Mouse (Mus musculus) neural tube, embryonic 11.5 days (tissue): Measurements from ENCODE around the gene Arid1b. TPM values are rescaled to one million over a fixed set of nuclear protein-coding genes. Genes with fewer than 3 reads are reported as not detected.

Experiments
- ATAC-seq: fragments of 200-750 bp; cut with Nextera tagmentation; 2 replicates; pipeline ENCODE4 v1.8.0; 2017; ENCODE audit warnings: moderate number of reproducible peaks, mild to moderate bottlenecking, moderate TSS enrichment, moderate library complexity; ENCODE audit not compliant: insufficient read depth, low FRiP score, low TSS enrichment
- DNase-seq: peaks from one replicate; pipeline ENCODE4 v3.0.0-alpha.2; 2015; ENCODE audit warnings: low spot score
- H3K27ac ChIP-seq: fragments of 300-500 bp; sonication (generic); 2 replicates; pipeline ENCODE4 v1.5.1; 2014; ENCODE audit warnings: low read depth, mild to moderate bottlenecking, low read length
- H3K27me3 ChIP-seq: fragments of 300-500 bp; sonication (generic); 2 replicates; pipeline ENCODE4 v1.6.1; 2014; ENCODE audit warnings: mild to moderate bottlenecking, low read length, mixed read lengths; ENCODE audit not compliant: control insufficient read depth, insufficient read depth
- H3K36me3 ChIP-seq: fragments of 300-500 bp; sonication (generic); 2 replicates; pipeline ENCODE4 v1.6.1; 2014; ENCODE audit warnings: mild to moderate bottlenecking, low read length, moderate library complexity, mixed read lengths; ENCODE audit not compliant: control insufficient read depth, insufficient read depth
- H3K4me1 ChIP-seq: fragments of 300-500 bp; sonication (generic); 2 replicates; pipeline ENCODE4 v1.6.1; 2014; ENCODE audit warnings: low read length, mixed read lengths; ENCODE audit not compliant: control insufficient read depth, insufficient read depth
- H3K4me2 ChIP-seq: fragments of 300-500 bp; sonication (generic); 2 replicates; pipeline ENCODE4 v1.6.1; 2014; ENCODE audit warnings: low read depth, mild to moderate bottlenecking, moderate library complexity
- H3K4me3 ChIP-seq: fragments of 300-500 bp; sonication (generic); 2 replicates; pipeline ENCODE4 v1.5.1; 2014; ENCODE audit warnings: low read depth, low read length
- H3K9ac ChIP-seq: fragments of 300-500 bp; sonication (generic); 2 replicates; pipeline ENCODE4 v1.6.1; 2014; ENCODE audit warnings: mild to moderate bottlenecking, low read length
- H3K9me3 ChIP-seq: fragments of 300-500 bp; sonication (generic); 2 replicates; pipeline ENCODE4 v1.6.1; 2016; ENCODE audit warnings: low read length; ENCODE audit not compliant: control insufficient read depth
- WGBS: fragments of 180-500 bp; shearing (Covaris S2); extraction: QIAGEN DNeasy Blood & Tissue Kit; methylation state at CpG from one replicate; pipeline ENCODE4 v1.1.7; 2014; 5-methylcytosine and 5-hydroxymethylcytosine counted together
- polyA plus RNA-seq: library from polyadenylated mRNA; unstranded; fragments of >200 nt; fragmentation: Nextera tagmentation; extraction: Ambion mirVana; gene quantifications from 2 replicates; pipeline ENCODE4 v1.2.1, GENCODE M21; 2014

Arid1b gene
- polyA plus RNA-seq, 1 experiment from 2014 or later = 14.3 TPM

DNA sequence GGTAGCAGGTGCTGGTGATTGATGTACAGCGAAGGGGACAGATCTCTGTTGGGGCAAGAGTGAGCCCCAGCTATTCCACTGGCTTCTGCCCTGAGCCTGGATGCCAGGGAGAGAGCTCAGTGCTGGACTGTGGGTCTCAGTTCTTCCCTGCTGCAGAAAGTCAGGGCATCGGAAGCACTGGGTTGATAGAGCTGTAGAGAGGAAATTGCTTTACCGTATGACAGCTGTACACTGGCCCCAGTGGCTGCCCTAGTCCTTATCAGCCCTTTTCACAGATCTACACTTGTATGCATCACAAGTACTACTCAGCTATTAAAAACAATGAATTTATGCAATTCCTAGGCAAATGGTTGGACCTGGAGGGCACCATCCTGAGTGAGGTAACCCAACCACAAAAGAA is 40.1 kb downstream of the Arid1b start:
- WGBS = 98% methylated on average over 3 of the region's 3 CpGs
- Histone ChIP-seq H3K4me3 (no peak overlapping the region), H3K27ac (no peak overlapping the region), H3K36me3 (no peaks in the 10 kb centered on the region), H3K4me1 (no peaks in the 10 kb centered on the region), H3K9ac (no peak overlapping the region), H3K9me3 (no peaks in the 10 kb centered on the region), H3K27me3 (no peaks in the 10 kb centered on the region), H3K4me2 (no peak overlapping the region)
- DNase-seq (no peak), ATAC-seq (no peak)

DNA sequence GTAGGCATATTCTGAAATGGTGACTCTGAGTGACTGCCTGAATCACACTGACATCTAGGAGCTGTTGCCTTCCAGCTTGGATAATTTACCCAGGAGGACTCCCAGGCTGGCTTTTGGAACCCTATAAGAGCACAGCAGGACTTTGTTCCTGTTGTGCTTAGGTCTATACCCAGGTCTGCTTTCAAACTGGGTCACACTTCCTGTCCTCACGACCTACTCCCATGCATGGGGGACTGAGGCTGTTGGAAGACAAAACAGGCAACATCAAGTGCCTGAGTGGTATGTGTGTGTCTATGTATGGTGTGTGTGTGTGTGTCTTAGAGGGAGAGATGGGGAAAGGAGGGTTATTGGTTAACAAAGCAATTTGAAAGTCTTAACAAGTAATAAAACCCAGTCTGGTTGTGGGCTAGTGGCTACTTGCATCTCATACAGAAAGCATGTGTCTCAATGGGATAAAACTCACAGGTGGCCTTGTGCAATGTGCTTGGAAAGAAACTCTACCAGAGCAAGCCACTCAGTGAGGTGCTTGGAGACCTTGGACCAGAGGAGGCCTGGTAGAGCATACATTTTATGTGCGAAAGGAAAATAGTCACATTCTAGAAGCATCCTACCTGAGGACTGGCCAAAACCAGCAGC is 42.2 kb downstream of the Arid1b start:
- no peaks in the 10 kb centered on the region for H3K36me3 ChIP-seq
- WGBS = 53% methylated on average over 2 of the region's 2 CpGs
- no peak overlapping the region for H3K27ac ChIP-seq
- H3K4me1 ChIP-seq = no peaks in the 10 kb centered on the region
- H3K9me3 ChIP-seq = no peaks in the 10 kb centered on the region
- ATAC-seq (no peak), DNase-seq (no peak)
- H3K9ac ChIP-seq = no peak overlapping the region
- H3K4me2 ChIP-seq = no peak overlapping the region
- H3K27me3 ChIP-seq = no peaks in the 10 kb centered on the region
- H3K4me3 ChIP-seq = no peak overlapping the region

DNA sequence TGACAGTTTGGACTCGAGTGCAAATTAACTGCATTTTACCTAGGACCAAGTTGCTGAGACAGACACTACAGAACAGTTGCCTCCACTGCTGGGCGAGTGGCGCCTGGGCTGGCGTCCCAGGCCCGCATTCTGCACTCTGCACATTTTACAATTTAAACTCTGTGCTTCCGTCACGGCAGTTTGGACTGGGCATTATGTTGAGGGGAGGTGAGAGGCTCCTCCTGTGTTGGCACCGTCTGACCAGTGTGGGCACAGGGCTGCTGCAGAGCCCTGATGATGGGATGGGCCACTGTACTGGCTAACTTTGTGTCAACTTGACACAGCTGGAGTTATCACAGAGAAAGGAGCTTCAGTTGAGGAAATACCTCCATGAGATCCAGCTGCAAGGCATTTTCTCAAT is 43.1 kb downstream of the Arid1b start:
- ATAC-seq = no peak
- no peak overlapping the region for H3K4me2 ChIP-seq
- no peaks in the 10 kb centered on the region for H3K9me3 ChIP-seq
- H3K36me3 ChIP-seq = no peaks in the 10 kb centered on the region
- no peak overlapping the region for H3K9ac ChIP-seq
- H3K4me3 ChIP-seq = no peak overlapping the region
- no peaks in the 10 kb centered on the region for H3K4me1 ChIP-seq
- 89% methylated on average over 8 of the region's 8 CpGs for WGBS
- no peak overlapping the region for H3K27ac ChIP-seq
- H3K27me3 ChIP-seq = no peaks in the 10 kb centered on the region
- DNase-seq = no peak

DNA sequence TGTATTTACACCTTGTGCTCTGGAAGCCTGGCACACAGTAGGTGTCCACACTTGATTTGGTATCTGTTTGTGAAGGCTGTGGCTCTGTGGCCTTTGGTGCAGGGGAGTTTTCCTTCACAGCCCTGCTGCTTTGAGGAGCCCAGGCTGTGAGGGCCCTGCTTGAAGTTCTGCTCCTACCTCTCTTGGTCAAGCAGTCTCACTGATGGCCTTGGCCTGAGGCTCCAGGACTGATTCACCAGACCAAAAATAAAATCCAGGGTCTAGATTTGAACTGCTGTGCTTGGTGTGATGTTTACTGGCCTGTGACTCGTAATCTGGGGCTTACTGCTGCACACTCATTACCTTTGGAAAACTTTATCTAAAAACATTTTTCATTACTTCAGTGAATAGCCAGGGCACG is 45.7 kb downstream of the Arid1b start:
- Histone ChIP-seq H3K4me2 (no peak overlapping the region), H3K9ac (no peak overlapping the region), H3K4me3 (no peak overlapping the region), H3K27ac (no peak overlapping the region), H3K27me3 (no peaks in the 10 kb centered on the region), H3K36me3 (no peaks in the 10 kb centered on the region), H3K9me3 (no peaks in the 10 kb centered on the region), H3K4me1 (no peaks in the 10 kb centered on the region)
- WGBS = 90% methylated on average over 2 of the region's 2 CpGs
- ATAC-seq = no peak
- no peak for DNase-seq

DNA sequence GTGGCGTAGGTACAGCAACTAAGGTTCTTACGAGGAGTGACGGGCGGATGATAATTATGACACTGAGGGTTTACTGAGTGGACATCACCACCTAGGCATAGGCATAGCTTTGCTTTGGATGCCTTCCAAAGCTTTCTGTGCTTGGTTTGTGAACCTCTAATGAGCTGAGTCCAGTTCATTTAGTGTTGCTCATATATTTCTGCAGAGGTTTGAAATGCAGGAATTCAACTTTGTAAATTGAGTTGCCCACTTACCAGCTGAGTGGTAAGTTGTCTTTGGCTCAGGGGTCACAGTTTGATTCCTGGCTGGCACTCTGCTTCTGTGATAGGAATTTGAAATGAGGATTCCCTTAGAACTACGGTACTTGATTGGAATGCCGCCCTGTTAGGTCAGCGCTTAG is 49.7 kb downstream of the Arid1b start:
- Histone ChIP-seq H3K9ac (no peak overlapping the region), H3K4me2 (no peak overlapping the region), H3K9me3 (no peaks in the 10 kb centered on the region), H3K4me1 (no peaks in the 10 kb centered on the region), H3K27me3 (no peaks in the 10 kb centered on the region), H3K36me3 (no peaks in the 10 kb centered on the region), H3K27ac (no peak overlapping the region), H3K4me3 (no peak overlapping the region)
- ATAC-seq (no peak), DNase-seq (no peak)
- 83% methylated on average over 7 of the region's 7 CpGs for WGBS

DNA sequence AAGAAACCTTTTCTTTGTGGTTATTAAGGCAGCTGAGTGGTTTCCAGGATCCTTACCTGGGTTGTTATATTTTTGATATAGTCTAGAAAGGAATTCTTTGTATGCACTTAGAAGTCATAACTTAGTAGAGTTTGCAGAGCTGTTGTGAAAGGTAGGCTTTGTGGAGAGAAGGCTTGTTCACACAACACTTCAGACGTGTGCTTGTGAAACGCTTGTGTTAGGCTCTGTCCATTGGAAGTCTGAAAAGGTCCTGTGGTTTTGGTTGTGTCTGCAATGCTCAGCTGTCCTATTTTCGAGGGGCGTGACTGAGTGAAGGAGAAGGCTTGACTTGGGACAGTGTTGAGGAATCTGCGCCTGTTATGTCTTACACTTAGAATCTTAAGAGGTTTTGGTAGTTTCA is 51.5 kb downstream of the Arid1b start:
- Histone ChIP-seq H3K36me3 (no peaks in the 10 kb centered on the region), H3K9ac (no peak overlapping the region), H3K27ac (no peak overlapping the region), H3K4me3 (no peak overlapping the region), H3K9me3 (no peaks in the 10 kb centered on the region), H3K4me1 (no peaks in the 10 kb centered on the region; the same call in 1 of the 2 replicates), H3K4me2 (no peak overlapping the region), H3K27me3 (no peaks in the 10 kb centered on the region)
- ATAC-seq = no peak
- WGBS = 92% methylated on average over 5 of the region's 5 CpGs
- no peak for DNase-seq

DNA sequence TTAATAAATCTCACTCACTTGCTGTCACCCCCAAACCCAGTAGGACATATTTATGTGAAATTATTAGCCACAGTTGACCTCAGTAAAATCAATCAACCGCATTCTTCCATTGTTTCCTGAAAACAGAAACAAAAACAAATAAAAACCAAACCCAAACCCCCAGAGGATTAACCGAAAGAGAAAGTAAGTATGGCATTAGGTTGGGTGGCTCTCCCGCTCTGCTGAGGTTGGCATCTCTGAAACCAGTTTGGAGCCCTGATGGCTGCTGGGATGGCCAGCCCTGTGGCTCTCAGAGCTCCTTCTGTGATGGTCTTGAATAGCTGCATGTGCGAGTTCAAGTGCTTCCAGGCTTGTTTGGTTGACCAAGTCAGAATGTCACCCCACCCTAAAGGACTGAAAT is 53.2 kb downstream of the Arid1b start:
- ATAC-seq = no peak
- H3K27ac ChIP-seq = no peak overlapping the region
- H3K9me3 ChIP-seq = no peaks in the 10 kb centered on the region
- WGBS = 89% methylated on average over 4 of the region's 4 CpGs
- no peak for DNase-seq
- no peak overlapping the region for H3K4me3 ChIP-seq
- no peak overlapping the region for H3K4me2 ChIP-seq
- H3K4me1 ChIP-seq = no peaks in the 10 kb centered on the region; the same call in 1 of the 2 replicates
- no peaks in the 10 kb centered on the region for H3K36me3 ChIP-seq
- H3K27me3 ChIP-seq = no peaks in the 10 kb centered on the region
- H3K9ac ChIP-seq = no peak overlapping the region

DNA sequence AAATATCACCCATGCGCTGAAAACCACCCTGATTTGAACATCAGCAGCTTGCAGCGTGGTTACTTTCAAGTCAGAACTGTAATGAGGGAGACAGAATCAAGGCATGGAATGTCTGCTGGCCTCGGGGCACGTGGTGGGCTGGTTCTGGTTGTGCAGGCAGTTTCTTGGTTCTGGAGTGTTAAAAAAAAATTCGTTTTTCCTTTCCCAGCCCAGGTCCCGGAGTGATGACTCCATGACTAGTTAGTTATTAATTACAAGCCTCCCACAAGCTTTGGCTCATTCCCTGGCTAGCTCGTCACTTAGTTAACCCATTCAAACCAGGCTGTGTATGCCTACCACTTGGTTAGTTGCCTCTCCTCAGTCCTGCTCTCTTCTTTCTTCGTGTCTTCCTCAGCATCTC is 56.1 kb downstream of the Arid1b start:
- Histone ChIP-seq H3K4me3 (no peak overlapping the region), H3K4me1 (peaks cover 9% of the 10 kb centered on the region), H3K36me3 (no peaks in the 10 kb centered on the region), H3K4me2 (no peak overlapping the region), H3K9ac (no peak overlapping the region), H3K27ac (no peak overlapping the region), H3K9me3 (no peaks in the 10 kb centered on the region), H3K27me3 (no peaks in the 10 kb centered on the region)
- 86% methylated on average over 8 of the region's 8 CpGs for WGBS
- ATAC-seq (no peak), DNase-seq (no peak)

DNA sequence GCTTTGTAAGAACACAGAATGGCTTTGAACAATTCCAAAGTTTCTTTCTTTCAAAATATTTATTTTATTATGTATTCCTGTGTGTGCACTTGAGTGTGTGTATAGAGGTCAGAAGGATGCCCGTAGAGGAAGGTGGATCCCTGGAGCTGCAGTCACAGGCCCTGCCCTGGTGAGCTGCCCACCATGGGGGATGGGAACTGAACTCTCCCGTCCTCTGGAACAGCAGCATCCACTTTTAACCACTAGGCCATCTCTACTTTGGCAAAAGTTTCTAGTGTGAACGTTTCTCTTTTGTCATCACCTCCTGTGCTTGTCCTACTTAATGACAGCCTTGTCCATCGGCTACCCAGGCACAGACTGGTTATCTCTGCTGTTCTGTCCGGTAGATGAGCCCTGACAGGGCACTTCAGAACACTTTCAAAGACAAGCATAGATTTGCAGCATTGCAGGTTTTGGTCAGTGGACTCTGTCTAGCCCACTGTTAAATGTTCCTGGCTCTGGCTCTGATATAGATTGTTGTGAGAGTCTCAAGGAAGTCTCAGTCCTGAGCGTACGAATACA is 56.9 kb downstream of the Arid1b start:
- Histone ChIP-seq H3K4me2 (no peak overlapping the region), H3K4me3 (no peak overlapping the region), H3K27me3 (no peaks in the 10 kb centered on the region), H3K9me3 (no peaks in the 10 kb centered on the region), H3K4me1 (peaks cover 9% of the 10 kb centered on the region), H3K27ac (no peak overlapping the region), H3K9ac (no peak overlapping the region), H3K36me3 (no peaks in the 10 kb centered on the region)
- 89% methylated on average over 7 of the region's 7 CpGs for WGBS
- no peak for DNase-seq
- no peak for ATAC-seq
